Mouse (Mus musculus): ENCODE measurements at regions not wholly inside any gene's neighbourhood (a gene's known extent, or its start where the extent isn't known, plus 50 kb on each side); places are given as distances from the start of the nearest gene placed in this dataset.
"Not testable (repeated sequence)": the region's sequence is repeated elsewhere in the genome, so short reads cannot be mapped to it uniquely, and the experiment has no call there.

- no peaks in the 10 kb centered on the region for H3K4me1 ChIP-seq
- H3K4me3 ChIP-seq (replicated peaks), result no peak overlapping the region
- no peak overlapping the region for H3K9ac ChIP-seq (replicated peaks)
- H3K27me3 ChIP-seq (replicated peaks), result no peaks in the 10 kb centered on the region
- H3K9me3 ChIP-seq (replicated peaks), result no peaks in the 10 kb centered on the region
- no peak overlapping the region for H3K4me2 ChIP-seq
- H3K27ac ChIP-seq (replicated peaks), result no peak overlapping the region
- no peaks in the 10 kb centered on the region for H3K36me3 ChIP-seq
- ATAC-seq (ENCODE audit: low FRiP score), result no peak
Measured at GRCm38 (mm10) chr12:45476881-45477280, 402.4 kb upstream of the Stxbp6 start.

- H3K27me3 ChIP-seq (replicated peaks), result no peaks in the 10 kb centered on the region
- no peaks in the 10 kb centered on the region for H3K36me3 ChIP-seq
- H3K4me3 ChIP-seq (replicated peaks), result no peak overlapping the region
- peaks cover 12% of the 10 kb centered on the region for H3K4me1 ChIP-seq
- no peak for ATAC-seq (ENCODE audit: low FRiP score)
- no peak overlapping the region for H3K9ac ChIP-seq (replicated peaks)
- 84% methylated on average over 3 of the region's 3 CpGs for WGBS
- H3K4me2 ChIP-seq, result no peak overlapping the region
- no peaks in the 10 kb centered on the region for H3K9me3 ChIP-seq (replicated peaks)
- peak overlapping the region; percentile 33; the same call in 1 of the 2 replicates for H3K27ac ChIP-seq (replicated peaks)
Measured at GRCm38 (mm10) chr12:45468093-45468492, 393.6 kb upstream of the Stxbp6 start.

- H3K4me1 ChIP-seq, result peaks cover 12% of the 10 kb centered on the region
- no peaks in the 10 kb centered on the region for H3K36me3 ChIP-seq
- peak overlapping the region; percentile 38 for H3K4me2 ChIP-seq
- WGBS, result 31% methylated on average over 2 of the region's 2 CpGs
- ATAC-seq (ENCODE audit: low FRiP score), result peak; percentile 61
- no peak overlapping the region for H3K4me3 ChIP-seq (replicated peaks)
- no peaks in the 10 kb centered on the region for H3K27me3 ChIP-seq (replicated peaks)
- peak overlapping the region; percentile 85 for H3K27ac ChIP-seq (replicated peaks)
- H3K9me3 ChIP-seq (replicated peaks), result no peaks in the 10 kb centered on the region
- H3K9ac ChIP-seq (replicated peaks), result peak overlapping the region; percentile 26; the same call in 1 of the 2 replicates
Measured at GRCm38 (mm10) chr12:45467058-45467457, 392.5 kb upstream of the Stxbp6 start.

- Histone ChIP-seq H3K27ac (replicated peaks) (peak overlapping the region; percentile 85), H3K36me3 (no peaks in the 10 kb centered on the region), H3K4me1 (peaks cover 12% of the 10 kb centered on the region), H3K9me3 (replicated peaks) (no peaks in the 10 kb centered on the region), H3K27me3 (replicated peaks) (no peaks in the 10 kb centered on the region), H3K4me2 (peak overlapping the region; percentile 38), H3K9ac (replicated peaks) (no peak overlapping the region), H3K4me3 (replicated peaks) (0 out of 2 replicates have a peak overlapping the region, but pooled peaks have one; percentile 5)
- 60% methylated on average over 3 of the region's 3 CpGs for WGBS
- peak; percentile 98 for ATAC-seq (ENCODE audit: low FRiP score)
Measured at GRCm38 (mm10) chr12:45466066-45466465, 391.6 kb upstream of the Stxbp6 start.

GRCm38 (mm10) chr12:45464952-45465351, 390.4 kb upstream of the Stxbp6 start:
- WGBS, result 74% methylated on average over 2 of the region's 2 CpGs
- no peak for ATAC-seq (ENCODE audit: low FRiP score)
- no peak overlapping the region for H3K27ac ChIP-seq (replicated peaks)

GRCm38 (mm10) chr12:45458746-45459145, 384.2 kb upstream of the Stxbp6 start:
- not testable (repeated sequence) for ATAC-seq (ENCODE audit: low FRiP score); H3K36me3 ChIP-seq; H3K27ac ChIP-seq (replicated peaks); H3K9ac ChIP-seq (replicated peaks); H3K4me2 ChIP-seq; H3K9me3 ChIP-seq (replicated peaks); H3K4me1 ChIP-seq; H3K27me3 ChIP-seq (replicated peaks); H3K4me3 ChIP-seq (replicated peaks)
- WGBS, result 87% methylated on average over 8 of the region's 8 CpGs

More at GRCm38 (mm10) chr12:45464952-45465351, 390.4 kb upstream of the Stxbp6 start:
- Histone ChIP-seq H3K4me3 (replicated peaks) (no peak overlapping the region), H3K9ac (replicated peaks) (no peak overlapping the region), H3K36me3 (no peaks in the 10 kb centered on the region), H3K4me1 (peaks cover 12% of the 10 kb centered on the region), H3K4me2 (no peak overlapping the region), H3K27me3 (replicated peaks) (no peaks in the 10 kb centered on the region), H3K9me3 (replicated peaks) (no peaks in the 10 kb centered on the region)

GRCm38 (mm10) chr12:45443512-45444190, 369.1 kb upstream of the Stxbp6 start:
- Histone ChIP-seq H3K27ac (replicated peaks) (no peak overlapping the region), H3K4me2 (no peak overlapping the region), H3K27me3 (replicated peaks) (no peaks in the 10 kb centered on the region), H3K4me1 (peaks cover 2% of the 10 kb centered on the region; the same call in 1 of the 2 replicates), H3K9me3 (replicated peaks) (no peaks in the 10 kb centered on the region), H3K36me3 (no peaks in the 10 kb centered on the region), H3K4me3 (replicated peaks) (no peak overlapping the region), H3K9ac (replicated peaks) (no peak overlapping the region)
- ATAC-seq (ENCODE audit: low FRiP score), result peak; percentile 72; the same call in 1 of the 2 replicates
- 59% methylated on average over 8 of the region's 8 CpGs for WGBS

- 32% methylated on average over 4 of the region's 4 CpGs for WGBS
Measured at GRCm38 (mm10) chr12:45442474-45442873, 368.0 kb upstream of the Stxbp6 start.

GRCm38 (mm10) chr12:45439745-45440144, 365.2 kb upstream of the Stxbp6 start:
- 91% methylated on average over 2 of the region's 2 CpGs for WGBS
- Histone ChIP-seq H3K4me1 (peaks cover 2% of the 10 kb centered on the region; the same call in 1 of the 2 replicates), H3K4me2 (no peak overlapping the region), H3K27ac (replicated peaks) (no peak overlapping the region), H3K27me3 (replicated peaks) (no peaks in the 10 kb centered on the region), H3K9me3 (replicated peaks) (no peaks in the 10 kb centered on the region), H3K9ac (replicated peaks) (no peak overlapping the region), H3K36me3 (no peaks in the 10 kb centered on the region), H3K4me3 (replicated peaks) (no peak overlapping the region)
- no peak for ATAC-seq (ENCODE audit: low FRiP score)

More at GRCm38 (mm10) chr12:45442474-45442873, 368.0 kb upstream of the Stxbp6 start:
- no peaks in the 10 kb centered on the region for H3K27me3 ChIP-seq (replicated peaks)
- H3K4me2 ChIP-seq, result no peak overlapping the region
- no peaks in the 10 kb centered on the region for H3K9me3 ChIP-seq (replicated peaks)
- H3K4me3 ChIP-seq (replicated peaks), result no peak overlapping the region
- H3K27ac ChIP-seq (replicated peaks), result no peak overlapping the region
- no peaks in the 10 kb centered on the region for H3K36me3 ChIP-seq
- H3K4me1 ChIP-seq, result peaks cover 2% of the 10 kb centered on the region; the same call in 1 of the 2 replicates
- ATAC-seq (ENCODE audit: low FRiP score), result no peak
- no peak overlapping the region for H3K9ac ChIP-seq (replicated peaks)

GRCm38 (mm10) chr12:45437271-45437670, 362.8 kb upstream of the Stxbp6 start:
- H3K4me1 ChIP-seq, result no peaks in the 10 kb centered on the region
- no peaks in the 10 kb centered on the region for H3K36me3 ChIP-seq
- H3K4me3 ChIP-seq (replicated peaks), result no peak overlapping the region
- no peak overlapping the region for H3K27ac ChIP-seq (replicated peaks)
- ATAC-seq (ENCODE audit: low FRiP score), result no peak
- H3K27me3 ChIP-seq (replicated peaks), result no peaks in the 10 kb centered on the region
- H3K4me2 ChIP-seq, result no peak overlapping the region
- H3K9me3 ChIP-seq (replicated peaks), result no peaks in the 10 kb centered on the region
- no peak overlapping the region for H3K9ac ChIP-seq (replicated peaks)

GRCm38 (mm10) chr12:45399436-45399835, 324.9 kb upstream of the Stxbp6 start:
- no peak overlapping the region for H3K9ac ChIP-seq (replicated peaks)
- no peaks in the 10 kb centered on the region for H3K4me1 ChIP-seq
- H3K4me3 ChIP-seq (replicated peaks), result no peak overlapping the region
- no peak overlapping the region for H3K27ac ChIP-seq (replicated peaks)
- H3K9me3 ChIP-seq (replicated peaks), result no peaks in the 10 kb centered on the region
- WGBS, result 80% methylated on average over 2 of the region's 2 CpGs
- H3K4me2 ChIP-seq, result no peak overlapping the region
- ATAC-seq (ENCODE audit: low FRiP score), result no peak
- no peaks in the 10 kb centered on the region for H3K27me3 ChIP-seq (replicated peaks)
- H3K36me3 ChIP-seq, result no peaks in the 10 kb centered on the region

GRCm38 (mm10) chr12:45384864-45385263, 310.4 kb upstream of the Stxbp6 start:
- no peak overlapping the region for H3K4me2 ChIP-seq
- H3K4me3 ChIP-seq (replicated peaks), result no peak overlapping the region
- H3K27ac ChIP-seq (replicated peaks), result no peak overlapping the region
- no peaks in the 10 kb centered on the region for H3K27me3 ChIP-seq (replicated peaks)
- no peaks in the 10 kb centered on the region for H3K36me3 ChIP-seq
- H3K9me3 ChIP-seq (replicated peaks), result no peaks in the 10 kb centered on the region
- no peaks in the 10 kb centered on the region for H3K4me1 ChIP-seq
- no peak for ATAC-seq (ENCODE audit: low FRiP score)
- 66% methylated on average over 3 of the region's 3 CpGs for WGBS
- H3K9ac ChIP-seq (replicated peaks), result no peak overlapping the region
